Mouse (Mus musculus): Measurements from ENCODE around the gene Ei24.

Gene Ei24

GRCm38 (mm10) chr9:36783921-36784320, 13.3 kb downstream of the Ei24 start:
- no peak for DNase-seq

GRCm38 (mm10) chr9:36769048-36769413, 28.2 kb downstream of the Ei24 start:
- no peak for DNase-seq

GRCm38 (mm10) chr9:36768156-36769047, 28.8 kb downstream of the Ei24 start:
- DNase-seq: peak; percentile 47

- peak; percentile 99 for DNase-seq
Measured at GRCm38 (mm10) chr9:36767203-36768143, 29.7 kb downstream of the Ei24 start, which contains the start of gene Stt3a. Gene Stt3a, minus strand, starts transcription at chr9:36767679.

GRCm38 (mm10) chr9:36764378-36764777, 32.8 kb downstream of the Ei24 start:
- no peak for DNase-seq
